Mouse (Mus musculus): ENCODE results near the gene Ucn.

Ucn gene

GRCm38 (mm10) chr5:31105814-31106335, 32.8 kb downstream of the Ucn start, which contains the start of gene Dnajc5g:
Dnajc5g (plus strand) TSS chr5:31106285.
- no peak for DNase-seq

DNA sequence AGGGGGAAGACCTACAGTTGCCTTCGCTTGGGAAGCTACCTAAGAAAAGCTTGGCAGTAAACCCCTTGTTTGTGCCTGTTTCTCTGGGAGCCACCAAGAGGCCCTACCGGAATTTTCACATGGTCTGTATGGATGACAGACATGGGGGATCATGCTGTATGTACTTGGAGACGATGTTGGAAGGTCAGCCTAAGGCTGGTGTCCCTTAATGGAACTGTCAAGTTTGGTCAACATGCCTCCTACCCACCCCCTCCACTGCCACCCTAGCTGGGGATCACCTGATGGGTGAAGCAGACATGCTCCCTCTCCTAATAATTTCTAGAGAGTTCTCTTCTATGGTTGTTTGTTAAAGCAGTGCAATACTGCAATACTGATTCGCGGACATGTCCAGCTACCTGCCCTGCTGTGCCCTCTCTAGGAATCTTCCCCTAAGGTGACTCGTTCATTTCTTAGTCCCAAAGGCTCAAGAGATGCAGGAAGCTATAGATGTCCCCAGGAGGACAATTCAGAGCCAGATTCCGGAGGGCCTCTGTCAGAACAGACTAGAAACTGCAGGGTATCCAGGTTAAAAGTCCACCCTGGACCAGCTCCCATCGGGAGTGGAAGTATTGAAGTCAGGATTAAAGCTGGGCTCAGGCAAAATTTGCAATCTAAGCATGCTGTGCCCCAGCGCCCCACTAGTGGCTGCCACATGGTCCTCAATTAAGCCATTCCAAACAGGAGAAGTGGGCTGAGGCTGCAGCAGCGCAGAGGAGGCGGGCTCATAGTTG, 42.7 kb downstream of the Ucn start:
- DNase-seq = no peak

GRCm38 (mm10) chr5:31094799-31095691, 43.6 kb downstream of the Ucn start:
- DNase-seq = peak; percentile 48

GRCm38 (mm10) chr5:31094100-31094798, 44.4 kb downstream of the Ucn start:
- no peak for DNase-seq

GRCm38 (mm10) chr5:31093151-31094041, 45.2 kb downstream of the Ucn start:
- peak; percentile 72 for DNase-seq

- DNase-seq = peak; percentile 57
Observed at GRCm38 (mm10) chr5:31092231-31092975, 46.2 kb downstream of the Ucn start.

Data from layer of hippocampus, adult 9-11 months (tissue).